Mouse (Mus musculus): ENCODE measurements at regions not wholly inside any gene's neighbourhood (a gene's known extent, or its start where the extent isn't known, plus 50 kb on each side); places are given as distances from the start of the nearest gene placed in this dataset.
"Not testable (repeated sequence)": the region's sequence is repeated elsewhere in the genome, so short reads cannot be mapped to it uniquely, and the experiment has no call there.

DNA sequence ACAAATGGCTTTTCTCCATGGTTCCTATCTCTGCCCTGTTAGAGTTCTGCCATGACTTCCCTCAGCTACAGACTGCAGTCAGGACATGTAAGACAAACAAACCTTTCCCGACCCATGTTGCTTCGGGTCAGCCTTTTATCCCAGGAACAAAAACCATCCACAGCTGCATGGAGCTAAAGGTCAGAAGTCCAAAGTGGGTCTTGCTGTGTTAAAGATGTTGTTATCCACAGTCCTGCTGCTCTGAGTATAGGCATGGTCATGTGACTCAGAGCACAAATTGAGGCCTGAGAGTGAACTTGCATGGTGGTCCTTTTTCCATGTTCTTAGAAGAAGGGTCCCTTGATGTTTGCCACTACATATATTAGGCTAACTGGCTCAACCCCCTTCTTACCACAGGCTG lies 296.5 kb upstream of the Cdh4 start:
- H3K27ac ChIP-seq = no peak overlapping the region
- H3K4me1 ChIP-seq (replicated peaks) = 0 out of 2 replicates have a peak, but pooled peaks cover 5% of the 10 kb centered on the region
- 0 out of 2 replicates have a peak, but pooled peaks cover 3% of the 10 kb centered on the region for H3K27me3 ChIP-seq
- H3K4me2 ChIP-seq = no peak overlapping the region
- H3K9ac ChIP-seq = no peak overlapping the region
- 25% methylated on average over 2 of the region's 2 CpGs for WGBS
- H3K9me3 ChIP-seq = no peaks in the 10 kb centered on the region
- H3K36me3 ChIP-seq = no peaks in the 10 kb centered on the region
- no peak overlapping the region for H3K4me3 ChIP-seq
- ATAC-seq (ENCODE audit: low FRiP score) = no peak

DNA sequence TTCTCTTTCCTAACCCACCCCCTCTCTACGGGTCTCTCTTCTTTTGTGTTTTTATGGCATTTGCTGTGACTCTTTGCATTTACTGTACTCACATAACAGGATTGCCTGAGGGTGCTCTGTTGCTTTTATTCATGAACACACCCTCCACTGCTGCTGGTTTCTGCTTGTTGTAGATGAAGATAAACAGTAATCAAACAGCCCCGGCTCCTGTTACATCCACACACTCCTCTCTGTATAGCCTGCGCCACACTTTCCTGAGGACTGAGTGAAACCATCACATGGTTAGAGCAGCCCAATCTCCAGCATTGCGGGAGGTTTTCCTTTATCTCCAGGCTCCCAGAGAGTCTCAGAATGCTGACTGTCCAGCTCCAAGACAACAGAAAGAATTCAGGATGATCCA lies 296.0 kb upstream of the Cdh4 start:
- 63% methylated on average over 4 of the region's 4 CpGs for WGBS
- Histone ChIP-seq H3K36me3 (no peaks in the 10 kb centered on the region), H3K9me3 (no peaks in the 10 kb centered on the region), H3K4me1 (replicated peaks) (0 out of 2 replicates have a peak, but pooled peaks cover 5% of the 10 kb centered on the region), H3K27ac (no peak overlapping the region), H3K4me2 (no peak overlapping the region), H3K9ac (no peak overlapping the region), H3K27me3 (0 out of 2 replicates have a peak, but pooled peaks cover 3% of the 10 kb centered on the region), H3K4me3 (no peak overlapping the region)
- no peak for ATAC-seq (ENCODE audit: low FRiP score)

DNA sequence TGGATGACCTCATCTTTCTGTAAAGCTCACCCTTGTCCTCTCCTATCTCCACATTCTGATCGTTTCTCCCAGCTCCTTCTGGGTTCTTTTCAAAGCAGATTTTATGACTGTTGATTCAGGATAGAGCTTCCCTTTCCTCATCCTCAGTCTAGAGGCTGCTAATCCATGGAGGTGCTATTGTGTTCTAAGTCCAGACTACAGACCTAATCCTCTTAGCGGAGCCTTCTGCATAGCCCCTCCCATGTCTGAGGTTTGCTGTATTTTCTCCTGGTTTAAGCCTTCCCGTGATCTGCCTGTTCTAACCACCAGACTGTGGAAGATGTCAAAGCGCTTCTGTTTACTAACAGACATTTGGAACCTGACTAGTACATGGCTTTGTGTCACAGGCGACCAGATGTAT lies 294.0 kb upstream of the Cdh4 start:
- Histone ChIP-seq H3K4me1 (replicated peaks) (no peaks in the 10 kb centered on the region), H3K9ac (no peak overlapping the region), H3K4me2 (no peak overlapping the region), H3K4me3 (no peak overlapping the region), H3K27me3 (0 out of 2 replicates have a peak, but pooled peaks cover 3% of the 10 kb centered on the region), H3K27ac (no peak overlapping the region), H3K36me3 (no peaks in the 10 kb centered on the region), H3K9me3 (no peaks in the 10 kb centered on the region)
- ATAC-seq (ENCODE audit: low FRiP score) = no peak
- 71% methylated on average over 5 of the region's 5 CpGs for WGBS

DNA sequence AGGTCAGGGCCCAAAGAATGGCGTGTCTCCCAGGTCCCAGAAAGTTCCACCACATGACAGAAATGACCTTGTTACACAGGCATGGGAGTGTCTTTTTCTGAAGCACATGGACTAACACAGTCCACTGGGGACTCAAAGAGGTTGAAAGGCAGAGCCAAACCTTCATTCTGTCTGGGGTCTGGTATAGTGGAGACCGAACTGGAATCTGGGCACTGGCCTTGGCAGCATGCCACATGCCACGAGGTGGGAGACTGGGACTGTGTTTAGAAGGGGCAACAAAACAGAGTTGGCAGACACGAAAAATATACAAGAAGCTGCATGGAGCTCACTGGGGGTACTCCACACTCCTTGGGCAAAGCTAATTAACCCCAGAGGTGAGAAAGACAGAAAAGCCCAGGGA lies 293.6 kb upstream of the Cdh4 start:
- 62% methylated on average over 4 of the region's 4 CpGs for WGBS
- H3K9ac ChIP-seq = no peak overlapping the region
- H3K4me2 ChIP-seq = no peak overlapping the region
- H3K4me3 ChIP-seq = no peak overlapping the region
- H3K4me1 ChIP-seq (replicated peaks) = no peaks in the 10 kb centered on the region
- H3K27me3 ChIP-seq = 0 out of 2 replicates have a peak, but pooled peaks cover 3% of the 10 kb centered on the region
- H3K36me3 ChIP-seq = no peaks in the 10 kb centered on the region
- no peak overlapping the region for H3K27ac ChIP-seq
- H3K9me3 ChIP-seq = no peaks in the 10 kb centered on the region
- no peak for ATAC-seq (ENCODE audit: low FRiP score)

DNA sequence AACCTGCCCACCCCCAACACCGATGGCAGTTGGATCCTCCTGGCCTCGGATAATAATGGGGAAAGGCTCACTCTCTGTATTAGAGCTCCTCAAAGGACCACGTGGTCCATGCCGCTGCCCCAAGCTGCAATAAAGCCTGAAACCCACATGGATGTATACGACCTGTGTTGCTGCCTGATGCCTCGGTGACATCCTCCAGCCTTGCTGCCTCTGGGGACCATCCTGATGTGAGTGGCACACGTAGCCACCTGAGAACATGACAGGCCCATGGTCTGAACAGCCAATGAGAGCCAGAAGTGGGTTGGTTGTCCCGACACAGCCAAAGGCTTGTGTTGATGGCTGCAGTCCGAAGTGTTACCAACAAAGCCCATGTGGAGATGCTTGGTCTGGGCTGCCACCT lies 283.4 kb upstream of the Cdh4 start:
- ATAC-seq (ENCODE audit: low FRiP score) = no peak
- Histone ChIP-seq H3K4me3 (no peak overlapping the region), H3K4me2 (no peak overlapping the region), H3K9ac (no peak overlapping the region), H3K27me3 (no peaks in the 10 kb centered on the region), H3K36me3 (no peaks in the 10 kb centered on the region), H3K27ac (no peak overlapping the region), H3K9me3 (no peaks in the 10 kb centered on the region), H3K4me1 (replicated peaks) (peaks cover 10% of the 10 kb centered on the region)
- WGBS = 91% methylated on average over 9 of the region's 9 CpGs

DNA sequence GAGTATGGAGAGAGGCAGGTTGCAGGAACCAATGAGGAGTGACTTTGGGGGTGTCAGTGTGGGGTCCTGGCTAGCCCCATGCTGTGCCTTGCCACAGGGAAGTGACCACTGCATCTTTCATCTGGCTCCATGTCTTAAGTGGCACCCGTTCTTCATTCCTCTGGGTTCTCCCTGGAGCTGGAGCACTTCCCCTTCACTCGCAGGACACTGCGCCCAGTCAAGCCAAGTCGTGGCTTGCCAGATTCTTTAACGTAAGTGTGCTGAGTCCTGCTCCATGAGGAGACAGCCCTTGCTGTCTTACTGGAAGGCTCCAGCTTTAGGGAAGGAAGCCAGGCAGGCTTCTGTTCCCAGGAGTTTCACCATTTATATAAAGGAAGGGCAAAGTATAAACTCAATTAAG lies 279.1 kb upstream of the Cdh4 start:
- no peak for ATAC-seq (ENCODE audit: low FRiP score)

DNA sequence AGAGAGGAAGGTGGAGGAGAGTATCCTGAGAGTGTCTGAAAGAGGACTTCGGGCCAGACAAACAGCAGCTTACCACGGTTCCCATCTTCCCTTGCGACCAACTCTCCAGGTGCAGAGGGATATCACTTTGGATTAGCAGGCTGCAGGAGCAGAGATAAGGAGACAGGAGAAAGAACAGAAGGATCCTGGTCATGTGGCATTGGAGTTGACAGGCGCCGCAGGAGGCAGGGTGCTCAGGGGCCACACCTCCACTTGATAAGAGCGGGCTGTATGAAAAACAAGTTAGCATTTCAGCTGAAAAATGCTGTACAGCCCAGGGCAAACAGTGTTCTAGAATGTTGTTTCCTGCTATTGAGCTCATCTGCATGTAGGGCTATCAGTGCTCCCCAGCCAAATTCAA lies 272.1 kb upstream of the Cdh4 start:
- peaks cover 3% of the 10 kb centered on the region; the same call in 1 of the 2 replicates for H3K27me3 ChIP-seq
- no peaks in the 10 kb centered on the region for H3K36me3 ChIP-seq
- H3K9me3 ChIP-seq = no peaks in the 10 kb centered on the region
- no peak overlapping the region for H3K9ac ChIP-seq
- no peak overlapping the region for H3K27ac ChIP-seq
- 81% methylated on average over 6 of the region's 6 CpGs for WGBS
- no peak overlapping the region for H3K4me3 ChIP-seq
- no peaks in the 10 kb centered on the region for H3K4me1 ChIP-seq (replicated peaks)
- ATAC-seq (ENCODE audit: low FRiP score) = no peak
- H3K4me2 ChIP-seq = no peak overlapping the region

More for the DNA sequence above, 279.1 kb upstream of the Cdh4 start:
- Histone ChIP-seq H3K4me2 (no peak overlapping the region), H3K9ac (no peak overlapping the region), H3K4me3 (no peak overlapping the region), H3K27ac (no peak overlapping the region), H3K27me3 (no peaks in the 10 kb centered on the region), H3K4me1 (replicated peaks) (peaks cover 4% of the 10 kb centered on the region), H3K9me3 (no peaks in the 10 kb centered on the region), H3K36me3 (no peaks in the 10 kb centered on the region)
- WGBS = 88% methylated on average over 5 of the region's 5 CpGs

DNA sequence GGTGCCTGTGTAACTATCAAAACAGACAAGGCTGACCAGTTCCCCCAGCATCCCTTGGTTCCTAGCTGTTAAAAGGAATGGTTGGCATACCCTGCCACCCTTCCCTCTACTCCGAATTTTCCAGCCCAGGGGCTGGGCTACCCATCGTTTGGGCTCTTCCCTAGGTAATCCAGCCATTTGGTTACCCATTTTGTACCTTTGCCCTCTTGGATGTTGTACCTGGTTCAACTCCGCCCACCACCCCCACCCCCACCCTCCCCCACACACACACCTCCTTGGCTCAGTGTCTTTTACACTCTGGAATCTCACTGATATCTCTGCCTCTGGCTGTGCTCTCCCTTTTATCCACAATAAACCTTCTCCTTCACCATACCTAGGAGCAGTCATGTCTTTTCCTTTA lies 271.6 kb upstream of the Cdh4 start:
- Histone ChIP-seq H3K4me1 (replicated peaks) (no peaks in the 10 kb centered on the region), H3K4me2 (no peak overlapping the region), H3K27me3 (peaks cover 3% of the 10 kb centered on the region; the same call in 1 of the 2 replicates), H3K9ac (no peak overlapping the region), H3K4me3 (no peak overlapping the region), H3K9me3 (no peaks in the 10 kb centered on the region), H3K27ac (no peak overlapping the region), H3K36me3 (no peaks in the 10 kb centered on the region)
- WGBS = 74% methylated on average over 3 of the region's 3 CpGs
- no peak for ATAC-seq (ENCODE audit: low FRiP score)

DNA sequence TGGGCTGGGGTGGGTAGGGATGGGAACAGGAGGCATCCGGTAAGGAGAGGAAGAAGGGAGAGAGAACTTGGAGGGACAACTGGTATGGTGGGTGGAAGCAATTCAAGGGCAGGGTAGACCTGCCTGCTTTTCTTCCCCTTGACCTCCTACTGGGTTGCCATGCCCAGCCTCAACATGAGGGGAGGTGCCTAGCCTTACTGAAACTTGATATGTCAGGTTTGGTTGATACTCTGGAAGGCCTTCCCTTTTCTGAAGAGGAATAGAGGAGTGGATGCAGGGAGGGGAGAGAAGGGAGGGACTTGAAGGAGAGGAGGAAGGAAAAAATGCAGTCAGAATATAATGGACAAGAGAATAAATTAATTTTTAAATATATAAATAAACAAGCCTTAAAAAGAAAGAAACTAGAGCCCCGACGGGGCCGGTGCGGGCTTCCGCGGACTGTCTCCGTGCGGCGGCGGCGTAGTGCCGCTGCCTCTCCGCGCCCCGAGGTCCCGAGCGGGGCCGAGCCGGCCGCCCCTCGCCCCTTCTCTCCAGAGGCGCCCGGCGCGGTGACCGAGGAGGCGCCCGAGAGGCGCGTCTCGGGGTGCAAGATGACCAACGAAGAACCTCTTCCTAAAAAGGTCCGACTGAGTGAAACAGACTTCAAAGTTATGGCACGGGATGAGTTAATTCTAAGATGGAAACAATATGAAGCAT lies 265.2 kb upstream of the Cdh4 start:
- Histone ChIP-seq H3K27me3 (peaks cover 20% of the 10 kb centered on the region), H3K4me2 (peak overlapping the region; percentile 43), H3K4me3 (peak overlapping the region; percentile 23)
- not testable (repeated sequence) for H3K27ac ChIP-seq; H3K9ac ChIP-seq; H3K9me3 ChIP-seq; H3K36me3 ChIP-seq; ATAC-seq (ENCODE audit: low FRiP score); H3K4me1 ChIP-seq (replicated peaks)
- WGBS = 5% methylated on average over 19 of the region's 35 CpGs

DNA sequence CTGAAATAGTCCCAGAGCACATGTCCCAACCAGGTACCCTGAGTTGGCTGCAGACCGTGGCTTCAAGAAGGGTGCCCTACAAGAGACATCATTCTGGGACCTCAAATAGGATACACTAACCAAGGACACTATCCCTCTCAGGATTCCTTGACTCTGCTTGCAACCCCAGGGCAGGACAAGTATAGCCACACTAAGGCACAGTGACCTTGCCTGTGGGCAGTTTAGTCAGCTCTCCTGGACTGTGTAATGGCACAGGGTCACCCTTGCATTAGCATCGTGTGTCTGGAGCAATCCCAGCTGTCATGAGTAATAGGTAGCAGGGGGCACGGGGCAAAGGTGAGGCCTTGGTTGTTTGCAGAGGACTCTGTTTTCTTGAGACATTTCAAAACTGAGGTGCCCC lies 260.9 kb upstream of the Cdh4 start:
- WGBS = 62% methylated on average over 3 of the region's 3 CpGs
- no peaks in the 10 kb centered on the region for H3K9me3 ChIP-seq
- no peak overlapping the region for H3K4me3 ChIP-seq
- H3K36me3 ChIP-seq = no peaks in the 10 kb centered on the region
- ATAC-seq (ENCODE audit: low FRiP score) = no peak
- H3K4me2 ChIP-seq = no peak overlapping the region
- H3K9ac ChIP-seq = no peak overlapping the region
- H3K27me3 ChIP-seq = peaks cover 16% of the 10 kb centered on the region
- no peak overlapping the region for H3K27ac ChIP-seq
- peaks cover 4% of the 10 kb centered on the region; the same call in 1 of the 2 replicates for H3K4me1 ChIP-seq (replicated peaks)

DNA sequence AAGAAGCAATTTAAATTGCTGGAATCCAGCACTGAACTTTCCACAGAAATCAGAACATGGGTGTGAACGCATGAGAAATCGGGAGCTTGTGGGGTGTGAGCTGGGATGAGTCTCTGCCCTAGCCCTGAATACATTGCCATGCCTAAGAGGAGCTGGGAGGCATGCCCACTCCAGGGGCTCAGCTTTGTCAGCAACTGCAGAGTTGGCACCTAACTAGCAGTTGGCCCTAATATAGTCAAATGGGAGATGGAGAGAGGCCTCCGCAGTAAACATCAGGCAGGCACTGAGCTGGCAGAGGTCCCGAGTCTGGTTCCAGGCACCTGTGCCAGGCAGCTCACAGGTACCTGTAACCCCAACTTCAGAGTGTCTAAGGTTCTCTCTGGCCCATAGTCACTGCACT lies 260.1 kb upstream of the Cdh4 start:
- Histone ChIP-seq H3K4me2 (no peak overlapping the region), H3K9me3 (no peaks in the 10 kb centered on the region), H3K36me3 (no peaks in the 10 kb centered on the region), H3K27me3 (peaks cover 10% of the 10 kb centered on the region; the same call in 1 of the 2 replicates), H3K4me3 (no peak overlapping the region), H3K27ac (no peak overlapping the region), H3K4me1 (replicated peaks) (peaks cover 4% of the 10 kb centered on the region; the same call in 1 of the 2 replicates), H3K9ac (no peak overlapping the region)
- ATAC-seq (ENCODE audit: low FRiP score) = no peak
- 91% methylated on average over 4 of the region's 4 CpGs for WGBS

DNA sequence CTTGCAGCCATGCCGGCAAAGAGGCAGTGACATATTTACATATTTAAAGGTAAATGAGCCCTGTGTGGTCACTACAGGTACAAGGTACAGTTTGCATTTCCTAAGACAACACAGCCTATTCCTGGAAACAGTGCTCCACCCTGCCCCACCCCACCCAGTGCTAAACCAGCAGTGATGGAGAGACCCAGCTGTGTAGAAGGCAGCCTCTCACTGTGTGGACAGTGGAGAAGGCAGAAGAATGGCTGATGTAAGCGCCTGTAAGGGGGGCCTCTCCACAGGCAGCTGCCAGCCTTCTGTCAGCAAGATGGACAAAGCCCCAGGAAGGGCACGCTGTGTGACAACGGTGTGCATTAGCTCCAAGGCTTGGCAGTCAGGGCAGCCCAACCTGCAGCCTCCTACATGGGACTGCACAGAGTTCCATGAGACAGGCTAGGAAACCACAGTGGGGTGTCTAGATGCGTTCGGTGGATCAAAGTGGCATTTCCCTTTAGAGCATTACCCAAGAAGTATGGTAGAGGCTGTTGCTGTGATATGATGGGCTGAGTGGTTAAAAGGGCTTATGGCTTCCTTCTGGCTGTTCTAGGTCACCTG lies 249.2 kb upstream of the Cdh4 start:
- Histone ChIP-seq H3K27me3 (peaks cover 10% of the 10 kb centered on the region; the same call in 1 of the 2 replicates), H3K9ac (no peak overlapping the region), H3K4me1 (replicated peaks) (peaks cover 16% of the 10 kb centered on the region), H3K9me3 (no peaks in the 10 kb centered on the region), H3K27ac (no peak overlapping the region), H3K4me3 (no peak overlapping the region), H3K4me2 (no peak overlapping the region), H3K36me3 (no peaks in the 10 kb centered on the region)
- 52% methylated on average over 6 of the region's 6 CpGs for WGBS
- peak; percentile 43; the same call in 1 of the 2 replicates for ATAC-seq (ENCODE audit: low FRiP score)

Data from hindbrain, embryonic 13.5 days (tissue).